12 mouse cellular contexts compared by ENCODE assay signal in genomic region chr5:34183976-34184375, GRCm38 (mm10). TPM values are rescaled to one million over a fixed set of nuclear protein-coding genes. Genes with fewer than 3 reads are reported as not detected.
DNase-seq lines count a peak whose midpoint lies in the region; ATAC-seq and TF ChIP-seq lines count a peak whose summit lies in the region.
"Had no signal": no experiment of that assay in that cellular context is flagged by ENCODE, and none has a peak within 500 bp of the region (broad histone marks: within the 10 kb centered on the region; RNA-seq: fewer than 3 reads in every experiment).

No protein-coding gene starts in this region.

- H3K4me3 ChIP-seq in cerebellum, adult 2 months (replicated peaks; ENCODE audit: insufficient read depth, low read depth, low read length): no peak overlapping the region
- H3K4me3 ChIP-seq: forebrain, embryonic 15.5 days; limb, embryonic 15.5 days; midbrain, embryonic 15.5 days had no signal

- peak overlapping the region; percentile 43; the same call in 1 of the 2 replicates for H3K27ac ChIP-seq in cerebellum, adult 2 months (ENCODE audit: insufficient read depth, low read length)
- H3K27ac ChIP-seq: forebrain, embryonic 15.5 days; limb, embryonic 15.5 days; midbrain, embryonic 15.5 days had no signal

- peak in 1 of 2 experiments; percentile 13 for DNase-seq in cerebellum, adult 2 months
- DNase-seq in kidney, postnatal 10 days: peak; percentile 3
- DNase-seq in kidney, adult 9 months: no peak
- DNase-seq in ovary, postnatal 10 days (ENCODE audit: low spot score): peak; percentile 0
- no peak for DNase-seq in ovary, postnatal 36 days (ENCODE audit: low spot score)
- DNase-seq in lung, postnatal 14 days: peak; percentile 0
- DNase-seq in embryo, embryonic 11 days: no peak

- H3K4me1 ChIP-seq in cerebellum, adult 2 months (ENCODE audit: control insufficient read depth, insufficient read depth, low read length): peaks cover 55% of the 10 kb centered on the region

- no peak for TF ChIP-seq POLR2A in cerebellum, adult 2 months (IDR thresholded peaks at IDR 0.05; ENCODE audit: borderline replicate concordance, insufficient read depth, low read length)

- TF ChIP-seq CTCF in cerebellum, adult 2 months (IDR thresholded peaks at IDR 0.05; ENCODE audit: borderline replicate concordance, insufficient read depth, low read depth, low read length): no peak

- ATAC-seq in cerebellum, adult (ENCODE audit: insufficient number of reproducible peaks, low FRiP score, low TSS enrichment): no peak
- ATAC-seq: forebrain, embryonic 15.5 days; intestine, postnatal 0 days; midbrain, embryonic 15.5 days had no signal

- no peaks in the 10 kb centered on the region for H3K27me3 ChIP-seq in cerebellum, adult 2 months (ENCODE audit: control insufficient read depth, insufficient read depth, low read length)
- H3K27me3 ChIP-seq: forebrain, embryonic 15.5 days; limb, embryonic 15.5 days; midbrain, embryonic 15.5 days had no signal

- WGBS in cerebellum, adult 2 months: 86% methylated on average over 3 of the region's 3 CpGs

RNA-seq across cellular contexts. Expression of gene Mxd4, which starts 3.5 kb away (rescaled TPM):
- 91.6 and 96.5 TPM in 2 replicates for polyA plus RNA-seq in cerebellum, adult 2 months (2012; rRNA removed)

RNA-seq across cellular contexts. Expression of gene Haus3, which starts 14.6 kb away (rescaled TPM):
- polyA plus RNA-seq in cerebellum, adult 2 months (2012; rRNA removed): 11.0 TPM in 2 replicates

RNA-seq across cellular contexts. Expression of gene Poln, which starts 14.7 kb away (rescaled TPM):
- polyA plus RNA-seq in cerebellum, adult 2 months (2012; rRNA removed): 0.82 and 1.0 TPM in 2 replicates
- polyA plus RNA-seq: intestine, postnatal 0 days had no signal

Comparison
In these comparisons a context has a peak if more than half of its experiments do, and no peak if none do; other contexts are left out.
1. DNase-seq: peak in kidney, postnatal 10 days (single experiment), ovary, postnatal 10 days (single experiment) and lung, postnatal 14 days (single experiment); none in kidney, adult 9 months (single experiment), ovary, postnatal 36 days (single experiment) and embryo, embryonic 11 days (single experiment).